Mouse (Mus musculus) heart, embryonic 10.5 days (tissue): Measurements from ENCODE around the gene Meis3. TPM values are rescaled to one million over a fixed set of nuclear protein-coding genes. Genes with fewer than 3 reads are reported as not detected.

Source experiments
- DNase-seq: peaks from one replicate; pipeline ENCODE4 v3.0.0-alpha.2; 2017; ENCODE audit warnings: low spot score
- H3K27ac ChIP-seq: fragments of 300-500 bp; sonication (generic); 2 replicates; pipeline ENCODE4 v1.5.1; 2016; ENCODE audit warnings: mild to moderate bottlenecking
- H3K27me3 ChIP-seq: fragments of 300-500 bp; sonication (generic); 2 replicates; pipeline ENCODE4 v1.6.1; 2016; ENCODE audit warnings: mild to moderate bottlenecking; ENCODE audit not compliant: poor library complexity, insufficient read depth, severe bottlenecking
- H3K36me3 ChIP-seq: fragments of 300-500 bp; sonication (generic); 2 replicates; pipeline ENCODE4 v1.6.1; 2016; ENCODE audit warnings: mild to moderate bottlenecking, moderate library complexity
- H3K4me1 ChIP-seq: fragments of 300-500 bp; sonication (generic); 2 replicates; pipeline ENCODE4 v1.6.1; 2016; ENCODE audit warnings: mild to moderate bottlenecking
- H3K4me3 ChIP-seq: fragments of 300-500 bp; sonication (generic); 2 replicates; pipeline ENCODE4 v1.5.1; 2016; ENCODE audit warnings: mild to moderate bottlenecking, moderate library complexity
- H3K9me3 ChIP-seq: fragments of 300-500 bp; sonication (generic); 2 replicates; pipeline ENCODE4 v1.6.1; 2016; ENCODE audit warnings: mild to moderate bottlenecking, moderate library complexity
- WGBS: fragments of 180-500 bp; shearing (Covaris S2); methylation state at CpG from one replicate; pipeline ENCODE4 v1.1.7; 2016; 5-methylcytosine and 5-hydroxymethylcytosine counted together
- polyA plus RNA-seq: library from polyadenylated mRNA; unstranded; fragments of >200 nt; fragmentation: Nextera tagmentation; extraction: Ambion mirVana; gene quantifications from 2 replicates; pipeline ENCODE4 v1.2.1, GENCODE M21; 2016

Meis3 gene
- 22.5 and 41.8 TPM in 2 replicates for polyA plus RNA-seq

GRCm38 (mm10) chr7:16174597-16175541 lies at the start of gene Meis3:
TSS of gene Meis3 (plus strand) at chr7:16175090.
- peaks cover 15% of the 10 kb centered on the region for H3K36me3 ChIP-seq
- no peaks in the 10 kb centered on the region for H3K9me3 ChIP-seq
- peaks cover 44% of the 10 kb centered on the region for H3K4me1 ChIP-seq
- WGBS = under 1% methylated on average over 42 of the region's 42 CpGs
- peak within 1 kb of the TSS; percentile 86 for H3K27ac ChIP-seq
- peak; percentile 86 for DNase-seq
- H3K4me3 ChIP-seq = peak within 1 kb of the TSS; percentile 79
- H3K27me3 ChIP-seq = peaks cover 4% of the 10 kb centered on the region; the same call in 1 of the 2 replicates

GRCm38 (mm10) chr7:16125829-16126228 lies 49.1 kb upstream of the Meis3 start:
- no peaks in the 10 kb centered on the region for H3K9me3 ChIP-seq
- 77% methylated on average over 9 of the region's 9 CpGs for WGBS
- DNase-seq = no peak

GRCm38 (mm10) chr7:16128344-16128743 lies 46.5 kb upstream of the Meis3 start:
- no peak overlapping the region for H3K4me3 ChIP-seq
- H3K4me1 ChIP-seq = peaks cover 38% of the 10 kb centered on the region
- 70% methylated on average over 6 of the region's 6 CpGs for WGBS
- no peak for DNase-seq
- peaks cover 25% of the 10 kb centered on the region; the same call in 1 of the 2 replicates for H3K27me3 ChIP-seq
- peaks cover 35% of the 10 kb centered on the region for H3K36me3 ChIP-seq
- no peaks in the 10 kb centered on the region for H3K9me3 ChIP-seq
- H3K27ac ChIP-seq = no peak overlapping the region

More at GRCm38 (mm10) chr7:16125829-16126228, 49.1 kb upstream of the Meis3 start:
- Histone ChIP-seq H3K36me3 (peaks cover 40% of the 10 kb centered on the region), H3K27ac (no peak overlapping the region; the same call in 1 of the 2 replicates), H3K27me3 (peaks cover 7% of the 10 kb centered on the region; the same call in 1 of the 2 replicates), H3K4me3 (no peak overlapping the region), H3K4me1 (peaks cover 23% of the 10 kb centered on the region)

GRCm38 (mm10) chr7:16128899-16129298 lies 46.0 kb upstream of the Meis3 start:
- 50% methylated on average over 5 of the region's 5 CpGs for WGBS
- H3K4me1 ChIP-seq = peaks cover 38% of the 10 kb centered on the region
- peaks cover 28% of the 10 kb centered on the region; the same call in 1 of the 2 replicates for H3K27me3 ChIP-seq
- H3K27ac ChIP-seq = peak overlapping the region; percentile 87; the same call in 1 of the 2 replicates
- H3K36me3 ChIP-seq = peaks cover 35% of the 10 kb centered on the region
- H3K9me3 ChIP-seq = no peaks in the 10 kb centered on the region
- H3K4me3 ChIP-seq = peak overlapping the region; percentile 75
- no peak for DNase-seq

GRCm38 (mm10) chr7:16129421-16129845 lies 45.5 kb upstream of the Meis3 start, which contains the start of gene Slc8a2:
TSS of gene Slc8a2 (plus strand) at chr7:16129826.
- no peaks in the 10 kb centered on the region for H3K9me3 ChIP-seq
- peak within 1 kb of the TSS; percentile 87 for H3K27ac ChIP-seq
- peaks cover 35% of the 10 kb centered on the region for H3K36me3 ChIP-seq
- H3K27me3 ChIP-seq = peaks cover 31% of the 10 kb centered on the region; the same call in 1 of the 2 replicates
- peaks cover 38% of the 10 kb centered on the region for H3K4me1 ChIP-seq
- peak; percentile 95 for DNase-seq
- H3K4me3 ChIP-seq = peak within 1 kb of the TSS; percentile 75
- WGBS = under 1% methylated on average over 12 of the region's 12 CpGs

- H3K27me3 ChIP-seq = peaks cover 31% of the 10 kb centered on the region; the same call in 1 of the 2 replicates
- 2% methylated on average over 37 of the region's 38 CpGs for WGBS
- no peaks in the 10 kb centered on the region for H3K9me3 ChIP-seq
- peak; percentile 88 for DNase-seq
- peak overlapping the region; percentile 75 for H3K4me3 ChIP-seq
- peak overlapping the region; percentile 87 for H3K27ac ChIP-seq
- H3K36me3 ChIP-seq = peaks cover 29% of the 10 kb centered on the region
- peaks cover 38% of the 10 kb centered on the region for H3K4me1 ChIP-seq
These were observed 44.8 kb upstream of the Meis3 start for GRCm38 (mm10) chr7:16129846-16130691.

GRCm38 (mm10) chr7:16130956-16131634 lies 43.8 kb upstream of the Meis3 start:
- Histone ChIP-seq H3K9me3 (no peaks in the 10 kb centered on the region), H3K4me3 (peak overlapping the region; percentile 75), H3K27me3 (peaks cover 31% of the 10 kb centered on the region; the same call in 1 of the 2 replicates), H3K27ac (no peak overlapping the region), H3K4me1 (peaks cover 38% of the 10 kb centered on the region), H3K36me3 (peaks cover 19% of the 10 kb centered on the region)
- no peak for DNase-seq
- WGBS = 39% methylated on average over 13 of the region's 13 CpGs

GRCm38 (mm10) chr7:16132161-16132581 lies 42.7 kb upstream of the Meis3 start:
- peaks cover 31% of the 10 kb centered on the region; the same call in 1 of the 2 replicates for H3K27me3 ChIP-seq
- DNase-seq = no peak
- 16% methylated on average over 7 of the region's 7 CpGs for WGBS
- peaks cover 38% of the 10 kb centered on the region for H3K4me1 ChIP-seq
- H3K27ac ChIP-seq = no peak overlapping the region
- no peaks in the 10 kb centered on the region for H3K9me3 ChIP-seq
- peaks cover 10% of the 10 kb centered on the region for H3K36me3 ChIP-seq
- no peak overlapping the region for H3K4me3 ChIP-seq

GRCm38 (mm10) chr7:16132926-16133325 lies 42.0 kb upstream of the Meis3 start:
- no peaks in the 10 kb centered on the region for H3K9me3 ChIP-seq
- H3K27ac ChIP-seq = no peak overlapping the region
- DNase-seq = no peak
- peaks cover 31% of the 10 kb centered on the region; the same call in 1 of the 2 replicates for H3K27me3 ChIP-seq
- H3K4me1 ChIP-seq = peaks cover 38% of the 10 kb centered on the region
- 0 out of 2 replicates have a peak, but pooled peaks cover 4% of the 10 kb centered on the region for H3K36me3 ChIP-seq
- 68% methylated on average over 3 of the region's 3 CpGs for WGBS
- no peak overlapping the region for H3K4me3 ChIP-seq

GRCm38 (mm10) chr7:16133691-16134090 lies 41.2 kb upstream of the Meis3 start:
- Histone ChIP-seq H3K4me3 (no peak overlapping the region), H3K27ac (no peak overlapping the region), H3K27me3 (peaks cover 31% of the 10 kb centered on the region; the same call in 1 of the 2 replicates), H3K36me3 (0 out of 2 replicates have a peak, but pooled peaks cover 4% of the 10 kb centered on the region), H3K4me1 (peaks cover 37% of the 10 kb centered on the region), H3K9me3 (no peaks in the 10 kb centered on the region)
- DNase-seq = no peak
- 82% methylated on average over 9 of the region's 9 CpGs for WGBS

GRCm38 (mm10) chr7:16134951-16135392 lies 39.9 kb upstream of the Meis3 start:
- WGBS = 64% methylated on average over 7 of the region's 7 CpGs
- peaks cover 31% of the 10 kb centered on the region; the same call in 1 of the 2 replicates for H3K27me3 ChIP-seq
- DNase-seq = no peak

More at GRCm38 (mm10) chr7:16134951-16135392, 39.9 kb upstream of the Meis3 start:
- H3K9me3 ChIP-seq = no peaks in the 10 kb centered on the region
- H3K4me1 ChIP-seq = peaks cover 24% of the 10 kb centered on the region
- H3K4me3 ChIP-seq = no peak overlapping the region
- 0 out of 2 replicates have a peak, but pooled peaks cover 4% of the 10 kb centered on the region for H3K36me3 ChIP-seq
- H3K27ac ChIP-seq = no peak overlapping the region
